Mouse (Mus musculus) bone marrow macrophage, adult 2 months (primary cell): Measurements from ENCODE around the gene Sh3tc1.

ENCODE experiments used
- CTCF ChIP-seq: IDR thresholded peaks from 2 replicates; pipeline ENCODE4 v1.5.1; 2012; ENCODE audit warnings: low read depth, mild to moderate bottlenecking, low read length, moderate library complexity
- POLR2A ChIP-seq: IDR thresholded peaks from 2 replicates; pipeline ENCODE4 v1.6.1; 2012; ENCODE audit warnings: mild to moderate bottlenecking, low read depth, low read length, borderline replicate concordance

GRCm38 (mm10) chr5:35757639-35758001 lies 17.8 kb upstream of the Sh3tc1 start, which contains the start of gene Ablim2:
- TF ChIP-seq POLR2A (no peak), CTCF (no peak)
